Mouse (Mus musculus): ENCODE results near the gene B130006D01Rik. TPM values are rescaled to one million over a fixed set of nuclear protein-coding genes. Genes with fewer than 3 reads are reported as not detected.

B130006D01Rik gene
- polyA plus RNA-seq, 1 experiment from 2014 or later: 0.26 TPM

GRCm38 (mm10) chr11:95686031-95686430 lies 37.4 kb upstream of the B130006D01Rik start:
- no peak overlapping the region for H3K4me2 ChIP-seq (replicated peaks; ENCODE audit: low read depth)
- TF ChIP-seq CTCF (IDR thresholded peaks at IDR 0.05; ENCODE audit: low read depth): peak; percentile 96
- no peak overlapping the region for H3K4me3 ChIP-seq (ENCODE audit: low read depth, low read length)
- no peaks in the 10 kb centered on the region for H3K9me3 ChIP-seq (ENCODE audit: control insufficient read depth)
- H3K27me3 ChIP-seq (replicated peaks; ENCODE audit: control insufficient read depth, insufficient read depth, low read length): no peaks in the 10 kb centered on the region
- no peak overlapping the region for H3K9ac ChIP-seq (ENCODE audit: low read depth, low read length)
- H3K4me1 ChIP-seq (replicated peaks; ENCODE audit: control insufficient read depth, insufficient read depth, low read length): no peaks in the 10 kb centered on the region
- WGBS: 4% methylated on average over 4 of the region's 4 CpGs
- H3K36me3 ChIP-seq (ENCODE audit: control insufficient read depth, insufficient read depth): peaks cover 13% of the 10 kb centered on the region; the same call in 1 of the 2 replicates
- no peak overlapping the region for H3K27ac ChIP-seq (ENCODE audit: low read depth, low read length)
- ATAC-seq: no peak

GRCm38 (mm10) chr11:95687084-95687656 lies 36.2 kb upstream of the B130006D01Rik start:
- 53% methylated on average over 11 of the region's 11 CpGs for WGBS
- no peaks in the 10 kb centered on the region for H3K27me3 ChIP-seq (replicated peaks; ENCODE audit: control insufficient read depth, insufficient read depth, low read length)
- H3K4me1 ChIP-seq (replicated peaks; ENCODE audit: control insufficient read depth, insufficient read depth, low read length): no peaks in the 10 kb centered on the region
- H3K4me3 ChIP-seq (ENCODE audit: low read depth, low read length): no peak overlapping the region
- TF ChIP-seq CTCF (IDR thresholded peaks at IDR 0.05; ENCODE audit: low read depth): peak; percentile 52
- H3K36me3 ChIP-seq (ENCODE audit: control insufficient read depth, insufficient read depth): peaks cover 2% of the 10 kb centered on the region; the same call in 1 of the 2 replicates
- H3K4me2 ChIP-seq (replicated peaks; ENCODE audit: low read depth): no peak overlapping the region
- H3K9me3 ChIP-seq (ENCODE audit: control insufficient read depth): no peaks in the 10 kb centered on the region
- H3K27ac ChIP-seq (ENCODE audit: low read depth, low read length): no peak overlapping the region
- H3K9ac ChIP-seq (ENCODE audit: low read depth, low read length): no peak overlapping the region
- ATAC-seq: no peak

GRCm38 (mm10) chr11:95688515-95688914 lies 34.9 kb upstream of the B130006D01Rik start:
- Histone ChIP-seq H3K27ac (ENCODE audit: low read depth, low read length) (no peak overlapping the region), H3K4me2 (replicated peaks; ENCODE audit: low read depth) (peak overlapping the region; percentile 7; the same call in 1 of the 2 replicates), H3K4me1 (replicated peaks; ENCODE audit: control insufficient read depth, insufficient read depth, low read length) (no peaks in the 10 kb centered on the region), H3K4me3 (ENCODE audit: low read depth, low read length) (no peak overlapping the region), H3K36me3 (ENCODE audit: control insufficient read depth, insufficient read depth) (no peaks in the 10 kb centered on the region), H3K9me3 (ENCODE audit: control insufficient read depth) (no peaks in the 10 kb centered on the region), H3K27me3 (replicated peaks; ENCODE audit: control insufficient read depth, insufficient read depth, low read length) (no peaks in the 10 kb centered on the region), H3K9ac (ENCODE audit: low read depth, low read length) (no peak overlapping the region)
- ATAC-seq: 0 out of 2 replicates have a peak, but pooled peaks have one; percentile 27
- TF ChIP-seq CTCF (IDR thresholded peaks at IDR 0.05; ENCODE audit: low read depth): no peak
- WGBS: 41% methylated on average over 6 of the region's 6 CpGs

- Histone ChIP-seq H3K9ac (ENCODE audit: low read depth, low read length) (no peak overlapping the region), H3K27me3 (replicated peaks; ENCODE audit: control insufficient read depth, insufficient read depth, low read length) (no peaks in the 10 kb centered on the region), H3K27ac (ENCODE audit: low read depth, low read length) (no peak overlapping the region), H3K4me2 (replicated peaks; ENCODE audit: low read depth) (peak overlapping the region; percentile 7; the same call in 1 of the 2 replicates), H3K4me1 (replicated peaks; ENCODE audit: control insufficient read depth, insufficient read depth, low read length) (no peaks in the 10 kb centered on the region), H3K9me3 (ENCODE audit: control insufficient read depth) (no peaks in the 10 kb centered on the region), H3K36me3 (ENCODE audit: control insufficient read depth, insufficient read depth) (no peaks in the 10 kb centered on the region), H3K4me3 (ENCODE audit: low read depth, low read length) (no peak overlapping the region)
- peak; percentile 12; the same call in 1 of the 2 replicates for ATAC-seq
- WGBS: 58% methylated on average over 7 of the region's 7 CpGs
- 0 out of 2 replicates have a peak, but pooled peaks have one; percentile 2 for TF ChIP-seq CTCF (IDR thresholded peaks at IDR 0.05; ENCODE audit: low read depth)
These were observed 34.4 kb upstream of the B130006D01Rik start for GRCm38 (mm10) chr11:95688981-95689380.

GRCm38 (mm10) chr11:95689544-95689943 lies 33.8 kb upstream of the B130006D01Rik start:
- Histone ChIP-seq H3K4me3 (ENCODE audit: low read depth, low read length) (no peak overlapping the region), H3K36me3 (ENCODE audit: control insufficient read depth, insufficient read depth) (no peaks in the 10 kb centered on the region), H3K4me2 (replicated peaks; ENCODE audit: low read depth) (no peak overlapping the region), H3K9me3 (ENCODE audit: control insufficient read depth) (no peaks in the 10 kb centered on the region), H3K27ac (ENCODE audit: low read depth, low read length) (no peak overlapping the region), H3K27me3 (replicated peaks; ENCODE audit: control insufficient read depth, insufficient read depth, low read length) (no peaks in the 10 kb centered on the region), H3K4me1 (replicated peaks; ENCODE audit: control insufficient read depth, insufficient read depth, low read length) (no peaks in the 10 kb centered on the region), H3K9ac (ENCODE audit: low read depth, low read length) (no peak overlapping the region)
- WGBS: 54% methylated on average over 3 of the region's 3 CpGs
- no peak for ATAC-seq
- no peak for TF ChIP-seq CTCF (IDR thresholded peaks at IDR 0.05; ENCODE audit: low read depth)

GRCm38 (mm10) chr11:95698541-95698940 lies 24.8 kb upstream of the B130006D01Rik start:
- Histone ChIP-seq H3K4me1 (replicated peaks; ENCODE audit: control insufficient read depth, insufficient read depth, low read length) (no peaks in the 10 kb centered on the region), H3K4me3 (ENCODE audit: low read depth, low read length) (no peak overlapping the region), H3K4me2 (replicated peaks; ENCODE audit: low read depth) (no peak overlapping the region), H3K27ac (ENCODE audit: low read depth, low read length) (no peak overlapping the region), H3K9ac (ENCODE audit: low read depth, low read length) (no peak overlapping the region), H3K9me3 (ENCODE audit: control insufficient read depth) (no peaks in the 10 kb centered on the region), H3K27me3 (replicated peaks; ENCODE audit: control insufficient read depth, insufficient read depth, low read length) (no peaks in the 10 kb centered on the region), H3K36me3 (ENCODE audit: control insufficient read depth, insufficient read depth) (no peaks in the 10 kb centered on the region)
- TF ChIP-seq CTCF (IDR thresholded peaks at IDR 0.05; ENCODE audit: low read depth): no peak
- ATAC-seq: no peak
- WGBS: 78% methylated on average over 5 of the region's 5 CpGs

Measured in intestine, postnatal 0 days (tissue).